Mouse (Mus musculus): ENCODE results near the gene Pou3f3.

- TF ChIP-seq NANOG (IDR thresholded peaks at IDR 0.05; ENCODE audit: borderline replicate concordance, low read length) (no peak), CTCF (conservative IDR thresholded peaks at IDR 0.05; ENCODE audit: low read length) (no peak), POU5F1 (IDR thresholded peaks at IDR 0.05; ENCODE audit: borderline replicate concordance, low read length) (no peak)
Measured at GRCm38 (mm10) chr1:42693101-42693715, 2.4 kb upstream of the Pou3f3 start.

Measured in E14TG2a.4 (cell line).